Mouse (Mus musculus) lung, adult 2 months (tissue): Measurements from ENCODE around the gene Armh3.

Experiments
- CTCF ChIP-seq: fragments of 200-500 bp; IDR thresholded peaks from 2 replicates; pipeline ENCODE4 v1.5.1; 2011; ENCODE audit warnings: mild to moderate bottlenecking, low read length, control low read depth; ENCODE audit not compliant: insufficient read depth
- POLR2A ChIP-seq: fragments of 200-500 bp; IDR thresholded peaks from 2 replicates; pipeline ENCODE4 v1.6.1; 2011; ENCODE audit warnings: low read depth, mild to moderate bottlenecking, control low read depth, low read length, borderline replicate concordance; ENCODE audit errors: extremely low read depth

- TF ChIP-seq CTCF (no peak), POLR2A (no peak)
Observed at GRCm38 (mm10) chr19:45903861-45904260, 94.4 kb downstream of the Armh3 start.
